Mouse (Mus musculus): ENCODE measurements around the gene Rad50. TPM values are rescaled to one million over a fixed set of nuclear protein-coding genes. Genes with fewer than 3 reads are reported as not detected.

The Rad50 gene
- total RNA-seq (2021): 10 to 100 TPM; 12.6 to 16.8 TPM
- long read RNA-seq, experiment 1, partial matches to known transcripts: 9 of 14 reads
- long read RNA-seq, experiment 1, other reads (novel, unspliced or antisense): 5 of 14 reads
- long read RNA-seq, experiment 2, full-length matches to known transcripts: 5 of 6 reads
- long read RNA-seq, experiment 2, partial matches to known transcripts: 0 of 6 reads
- long read RNA-seq, experiment 2, other reads (novel, unspliced or antisense): 1 of 6 reads

DNA sequence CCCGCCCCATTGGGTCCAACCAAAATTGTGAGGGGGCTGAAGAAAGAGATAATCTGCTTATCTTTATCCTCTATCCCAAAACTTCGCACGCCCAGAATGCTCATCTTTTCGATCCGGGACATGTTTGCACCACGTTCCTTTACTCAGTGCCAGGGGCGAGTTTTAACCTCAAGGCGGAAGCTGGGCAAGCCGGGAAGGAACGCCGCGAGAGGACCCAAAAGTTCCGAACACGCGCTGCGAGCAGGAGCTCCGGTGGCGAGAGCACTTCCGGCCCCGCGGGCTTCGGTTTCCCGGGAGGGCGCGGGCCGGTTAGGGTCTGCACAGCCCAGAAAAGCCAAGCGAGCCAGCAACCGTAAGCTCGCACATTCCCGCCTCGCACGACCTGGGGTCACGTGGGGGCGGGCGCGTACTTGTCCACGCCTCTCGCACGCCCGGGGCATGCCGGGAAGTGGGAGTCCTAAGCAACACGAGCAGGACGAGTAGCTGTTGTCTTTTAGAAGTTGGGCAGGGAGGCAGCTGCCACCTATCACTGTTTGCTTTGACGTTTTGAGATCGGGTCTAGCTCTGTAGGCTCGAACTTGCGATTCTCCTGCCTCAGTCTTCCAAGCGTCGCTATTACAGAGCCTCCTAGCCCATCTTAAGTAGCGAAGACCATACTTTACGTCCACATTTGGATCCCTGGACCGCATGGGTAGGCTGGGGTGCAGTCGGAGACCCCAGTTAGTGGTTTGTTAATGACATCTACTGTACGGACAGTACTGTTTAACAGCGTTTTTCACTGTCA lies at the start of gene Rad50:
Gene Rad50, minus strand, starts transcription at position 386 of the 784 bp plus-strand sequence.
- DNase-seq: peak; percentile 96

GRCm38 (mm10) chr11:53755011-53755595 lies 48.0 kb upstream of the Rad50 start:
- DNase-seq: no peak

DNA sequence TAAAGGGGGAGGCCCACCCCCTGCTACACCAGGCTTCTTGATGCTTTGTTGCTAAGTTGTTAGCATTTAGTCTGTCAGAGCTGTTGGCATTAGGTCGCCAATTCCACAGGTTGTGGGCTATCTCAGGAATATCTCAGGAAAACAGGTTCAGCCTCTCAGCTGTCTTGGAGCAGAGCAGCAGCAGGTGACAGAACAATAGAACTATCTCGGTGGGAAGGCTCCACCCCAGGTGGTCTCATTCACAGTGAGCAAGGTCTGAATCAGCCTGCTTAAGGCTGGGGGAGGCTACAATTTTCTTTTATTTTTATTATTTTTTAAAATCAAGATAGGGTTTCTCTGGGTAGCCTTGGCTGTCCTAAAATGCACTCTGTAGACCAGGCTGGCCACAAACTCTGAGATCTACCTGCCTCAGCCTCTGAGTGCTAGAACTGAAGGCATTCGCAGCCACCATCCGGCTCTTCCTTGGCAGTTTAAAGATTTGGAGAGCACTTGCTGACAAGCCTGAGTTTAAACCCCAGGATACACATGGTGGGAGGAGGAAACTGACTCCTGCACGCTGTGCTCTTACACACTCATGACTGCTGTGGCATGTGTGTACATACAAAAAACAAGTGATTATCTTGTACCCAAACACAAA lies 42.7 kb upstream of the Rad50 start:
- DNase-seq: no peak

DNA sequence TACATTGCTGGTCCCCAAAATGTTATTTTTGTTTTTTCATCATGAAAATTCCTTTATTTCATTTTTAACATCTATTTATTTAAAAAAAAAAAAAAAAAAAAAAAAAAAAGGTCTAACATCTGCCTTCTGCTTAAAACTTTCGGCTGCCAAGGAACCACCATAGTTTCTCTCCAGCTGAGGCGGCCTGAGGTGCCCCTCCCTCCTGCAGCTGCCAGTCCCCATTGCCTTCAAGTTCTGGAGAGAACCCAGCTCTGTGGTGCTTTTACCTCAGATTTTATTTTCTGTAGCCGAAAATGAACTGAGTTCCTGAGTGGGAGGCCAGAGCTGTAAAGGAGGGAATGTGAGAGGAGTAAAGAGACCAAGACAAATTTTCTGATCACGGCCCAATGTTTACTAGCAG lies 42.2 kb upstream of the Rad50 start:
- no peak for DNase-seq

DNA sequence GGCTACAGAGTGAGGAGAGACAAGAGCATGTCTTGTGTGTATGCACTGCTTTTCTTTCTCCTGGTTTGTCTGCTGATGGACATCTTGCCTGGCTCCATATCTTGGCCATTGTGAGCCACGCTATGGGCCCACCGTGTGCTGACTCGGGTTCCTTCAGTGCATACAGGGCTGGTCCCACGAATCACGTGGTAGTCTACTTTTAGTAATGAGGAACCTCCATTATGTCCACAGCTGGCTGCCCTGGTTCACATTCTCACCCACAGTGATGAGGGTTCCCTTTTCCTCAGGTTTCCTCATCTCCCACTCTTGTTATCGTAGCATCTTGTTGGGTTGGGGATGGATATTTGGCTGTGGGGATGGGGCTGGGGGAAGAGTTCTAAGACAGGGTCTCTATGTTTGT lies 41.5 kb upstream of the Rad50 start:
- DNase-seq: no peak

DNA sequence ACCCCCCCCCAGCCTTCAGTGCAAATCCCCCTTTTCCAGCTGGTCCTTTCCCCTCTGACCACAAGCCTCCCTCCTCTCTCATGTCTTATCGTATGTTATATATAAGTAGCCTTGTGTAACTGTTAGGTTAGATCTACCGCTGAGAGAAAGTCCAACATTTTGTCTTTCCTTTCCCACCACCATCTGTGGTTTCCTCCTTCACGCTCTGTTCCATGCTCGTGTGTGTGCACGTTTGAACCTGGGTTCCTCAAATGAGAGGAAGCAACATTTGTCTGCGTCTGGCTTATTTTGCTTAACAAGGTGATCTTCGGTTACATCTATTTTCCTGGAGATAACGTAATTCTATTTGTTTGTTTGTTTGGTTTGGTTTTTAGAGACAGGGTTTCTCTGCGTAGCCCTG lies 40.9 kb upstream of the Rad50 start:
- DNase-seq: no peak

DNA sequence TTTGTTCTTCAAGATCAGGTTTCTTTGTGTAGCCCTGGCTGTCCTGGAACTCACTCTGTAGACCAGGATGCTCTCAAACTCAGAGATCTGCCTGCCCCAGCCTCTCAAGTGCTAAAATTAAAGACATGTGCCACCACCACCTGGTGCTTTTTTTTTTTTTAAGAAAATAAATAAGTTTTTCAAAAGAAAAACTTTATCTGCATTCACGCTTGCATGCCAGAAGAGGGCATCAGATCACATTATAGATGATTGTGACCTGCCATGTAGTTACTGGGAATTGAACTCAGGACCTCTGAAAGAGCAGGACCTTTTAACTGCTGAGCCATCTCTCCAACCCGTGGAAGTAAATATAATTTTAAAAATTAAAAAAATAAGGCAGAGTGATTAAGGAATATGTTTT lies 38.1 kb upstream of the Rad50 start:
- no peak for DNase-seq

- no peak for DNase-seq
These were observed 35.2 kb upstream of the Rad50 start for GRCm38 (mm10) chr11:53742353-53742752.

- DNase-seq: peak; percentile 72
These were observed 30.4 kb upstream of the Rad50 start for GRCm38 (mm10) chr11:53737573-53737946.

GRCm38 (mm10) chr11:53736771-53737572 lies 29.9 kb upstream of the Rad50 start:
- peak; percentile 86 for DNase-seq

GRCm38 (mm10) chr11:53735682-53736245 lies 28.6 kb upstream of the Rad50 start:
- peak; percentile 63 for DNase-seq

DNA sequence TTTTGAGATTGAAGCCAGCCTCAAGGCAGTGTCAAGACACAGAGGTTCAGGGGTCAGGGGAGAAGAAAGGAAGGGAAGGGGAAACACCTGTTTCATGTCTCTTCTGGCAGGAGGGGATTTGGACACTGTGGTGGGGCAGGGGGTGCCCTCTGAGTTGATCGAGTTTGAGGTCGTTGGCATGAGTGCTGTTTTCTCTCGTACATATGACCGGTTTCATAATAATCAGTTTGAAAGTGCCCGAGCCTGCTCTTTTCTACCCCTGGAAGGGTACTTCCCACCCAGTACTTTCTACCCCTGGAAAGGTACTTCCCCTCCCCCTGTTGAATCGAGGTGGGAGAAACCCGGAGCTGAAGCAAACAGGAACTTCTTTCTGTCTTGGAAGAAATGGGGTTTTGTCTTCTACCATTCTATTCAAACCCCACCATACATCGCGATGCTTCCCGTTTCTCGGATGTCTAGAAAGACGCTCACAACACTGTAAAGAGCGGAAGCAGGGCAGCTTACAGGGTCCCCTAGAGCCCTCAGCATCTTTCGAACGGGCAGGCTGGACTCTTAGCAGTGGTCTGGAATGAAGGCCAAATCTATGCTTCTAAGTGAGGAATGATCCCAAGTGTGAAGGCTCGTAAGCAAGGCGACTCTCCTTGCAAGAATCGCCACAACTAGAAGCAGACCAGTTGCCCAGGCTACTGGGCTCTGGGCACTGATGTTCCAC lies 28.0 kb upstream of the Rad50 start:
- no peak for DNase-seq

DNA sequence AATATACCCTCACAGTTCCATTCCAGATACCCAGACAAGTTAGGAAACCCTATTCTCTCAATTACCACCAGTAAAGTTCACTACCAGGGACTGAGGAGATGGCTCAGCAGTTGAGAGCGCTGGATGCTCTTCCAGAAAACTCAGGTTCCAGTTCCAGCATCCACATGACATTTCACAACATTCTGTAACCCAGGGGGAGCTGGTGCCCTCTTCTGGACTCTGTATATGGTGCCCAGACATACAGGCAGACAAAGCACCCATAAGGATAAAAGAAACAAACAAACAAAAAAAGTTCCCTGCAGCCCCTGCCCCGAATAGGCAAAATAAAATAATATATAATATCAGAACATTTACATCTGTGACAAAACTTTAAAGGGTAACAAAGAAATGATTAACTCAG lies 27.3 kb upstream of the Rad50 start:
- no peak for DNase-seq

DNA sequence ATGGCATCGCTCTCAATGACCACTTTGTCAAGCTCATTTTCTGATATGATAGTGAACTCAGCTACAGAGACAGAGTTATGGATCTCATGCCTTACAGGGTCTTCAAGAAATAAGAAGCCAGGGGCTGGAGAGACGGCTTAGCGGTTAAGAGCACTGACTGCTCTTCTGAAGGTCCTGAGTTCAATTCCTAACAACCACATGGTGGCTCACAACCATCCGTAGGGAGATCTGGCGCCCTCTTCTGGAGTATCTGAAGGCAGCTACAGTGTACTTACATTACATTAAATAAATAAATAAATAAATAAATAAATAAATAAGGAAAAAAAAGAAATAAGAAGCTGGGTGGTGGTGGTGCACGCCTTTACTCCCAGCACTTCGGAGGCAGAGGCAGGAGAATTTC lies 26.7 kb upstream of the Rad50 start:
- DNase-seq: peak; percentile 9

GRCm38 (mm10) chr11:53732244-53732643 lies 25.1 kb upstream of the Rad50 start:
- no peak for DNase-seq

DNA sequence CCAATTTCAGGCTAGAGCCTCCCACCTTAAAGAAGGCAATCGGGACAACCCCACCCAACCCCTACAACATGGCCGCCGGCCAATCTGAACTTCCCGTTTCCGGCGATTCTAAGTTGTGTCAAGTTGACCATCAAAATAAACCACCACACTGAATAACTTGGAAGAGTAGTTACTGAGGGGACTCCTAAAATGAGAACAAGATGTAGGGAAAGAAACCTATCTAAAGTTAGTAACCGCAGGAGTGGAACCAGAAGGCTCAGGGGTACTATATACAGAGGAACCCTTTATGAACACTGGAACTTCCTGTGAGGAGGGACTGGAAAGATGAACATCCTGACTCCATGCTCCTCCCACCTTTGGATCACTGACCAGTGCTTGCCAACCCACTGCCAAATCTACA lies 24.3 kb upstream of the Rad50 start:
- no peak for DNase-seq

DNA sequence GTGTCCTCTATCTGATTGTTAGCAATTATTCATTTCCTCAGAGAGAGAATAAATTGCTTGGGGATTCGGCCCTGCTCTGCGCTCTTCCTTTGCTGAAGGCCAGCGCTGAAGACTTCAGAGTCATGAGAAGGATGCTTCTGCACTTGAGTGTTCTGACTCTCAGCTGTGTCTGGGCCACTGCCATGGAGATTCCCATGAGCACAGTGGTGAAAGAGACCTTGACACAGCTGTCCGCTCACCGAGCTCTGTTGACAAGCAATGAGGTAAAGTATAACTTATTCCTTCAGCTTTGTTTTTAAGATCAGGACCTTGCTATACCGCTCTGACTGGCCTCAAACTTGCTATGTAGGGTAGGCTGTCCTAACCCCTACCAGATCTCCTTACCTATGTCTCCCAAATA lies 13.6 kb upstream of the Rad50 start, which contains the start of gene Il5:
Gene Il5, plus strand, starts transcription at position 80 of the 400 bp plus-strand sequence.
- DNase-seq: peak; percentile 38

GRCm38 (mm10) chr11:53719701-53720100 lies 12.6 kb upstream of the Rad50 start:
- DNase-seq: no peak

DNA sequence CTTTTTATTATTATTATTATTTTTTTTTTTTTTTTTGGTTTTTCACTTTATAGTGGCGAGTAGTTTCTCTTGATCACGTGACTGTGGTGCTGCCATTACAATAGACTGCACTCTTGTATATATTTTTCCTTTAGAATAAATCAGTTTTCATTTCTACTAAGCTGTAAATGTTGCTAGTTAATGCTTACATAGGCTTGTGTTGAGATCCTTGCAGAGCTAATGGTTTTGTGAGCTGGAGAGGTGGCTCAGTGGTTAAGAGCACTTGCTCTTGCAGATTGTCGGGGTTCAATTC lies 545 bp upstream of the Rad50 start:
- no peak for DNase-seq

GRCm38 (mm10) chr11:53706236-53706933 lies 734 bp downstream of the Rad50 start:
- peak; percentile 68 for DNase-seq

GRCm38 (mm10) chr11:53699351-53699750 lies 7.8 kb downstream of the Rad50 start:
- no peak for DNase-seq

All from adrenal gland, postnatal 10 days (tissue).